Mouse (Mus musculus) ovary, postnatal 10 days (tissue): ENCODE data around the gene Ankrd45.
A peak's percentile ranks its signal among the peaks of the same experiment; 100 is the strongest.
"Not testable (repeated sequence)": the region's sequence is repeated elsewhere in the genome, so short reads cannot be mapped to it uniquely, and the experiment has no call there.

Source experiments
- DNase-seq: peaks from one replicate; pipeline ENCODE4 v3.0.0; 2022; ENCODE audit warnings: low spot score

Gene Ankrd45

GRCm38 (mm10) chr1:161142531-161143159 lies at the start of gene Ankrd45:
Gene Ankrd45, plus strand, starts transcription at chr1:161142691.
- no peak for DNase-seq

DNA sequence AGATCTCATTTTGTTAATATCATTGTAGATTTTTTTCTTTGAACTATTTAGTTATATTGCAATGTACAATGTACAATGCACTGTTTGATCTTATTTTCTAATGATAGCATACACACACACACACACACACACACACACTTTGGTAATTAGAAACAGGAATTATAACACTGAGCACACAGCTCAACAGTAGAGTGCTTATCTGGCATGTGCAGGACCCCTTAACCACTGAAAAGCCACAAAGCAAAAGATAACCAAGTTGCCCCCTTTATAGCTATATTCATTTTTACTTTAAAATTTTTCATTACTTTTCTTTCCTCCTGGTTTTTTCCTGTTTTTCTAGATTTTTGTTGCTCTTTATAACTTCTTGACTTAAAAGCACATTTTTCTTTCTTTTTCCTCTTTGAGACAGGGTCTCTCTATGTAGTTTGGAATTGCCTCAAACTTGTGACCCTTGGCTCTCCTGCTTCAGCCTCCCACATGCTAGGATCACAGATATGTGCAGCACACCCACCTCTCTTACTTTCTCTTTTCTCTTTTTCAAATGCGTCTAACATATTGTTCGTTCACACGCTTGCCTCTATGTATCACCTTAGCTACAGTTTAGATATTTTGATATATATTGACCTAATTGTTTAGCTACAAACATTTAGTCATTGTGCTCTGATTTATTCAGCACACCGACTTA lies 42.6 kb upstream of the Ankrd45 start:
- DNase-seq, result no peak

DNA sequence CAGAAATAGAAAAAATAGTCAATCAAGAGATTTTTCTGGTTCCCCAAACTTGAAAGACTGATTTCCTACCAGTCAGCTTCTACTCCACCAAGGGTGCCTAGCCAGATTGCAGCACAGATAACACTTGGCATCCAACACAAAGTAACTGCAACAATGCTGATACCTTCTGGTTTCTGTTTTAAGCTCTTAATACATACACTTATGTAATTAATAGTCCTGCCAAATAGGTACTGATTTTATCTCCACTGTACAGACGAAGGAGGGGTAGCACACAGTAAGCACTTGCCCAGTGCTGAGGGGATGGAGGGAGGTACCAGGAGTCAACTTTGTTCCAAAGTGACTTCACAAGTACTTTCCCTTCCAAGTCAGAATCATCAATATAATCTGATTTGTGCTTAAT lies 38.6 kb upstream of the Ankrd45 start:
- no peak for DNase-seq

- no peak for DNase-seq
Measured at GRCm38 (mm10) chr1:161109216-161109615, 33.3 kb upstream of the Ankrd45 start.

DNA sequence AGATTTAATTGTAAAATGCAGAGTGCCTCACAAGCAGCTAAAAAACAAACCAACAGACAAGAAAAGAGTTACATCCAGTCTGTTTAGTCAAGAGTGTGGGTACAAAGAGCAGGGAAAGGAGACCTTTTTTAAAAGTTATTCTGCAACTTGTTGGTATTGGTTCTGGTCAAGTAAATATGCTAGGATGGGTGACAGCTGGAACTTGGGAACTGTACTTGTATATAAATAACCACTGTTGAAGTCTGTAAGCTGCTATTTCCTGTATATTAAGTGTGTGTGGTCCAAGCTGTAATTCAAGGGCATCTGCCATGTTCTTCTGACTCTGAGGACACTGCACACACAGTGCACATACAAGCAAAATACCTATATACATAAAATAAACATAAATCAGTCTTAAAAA lies 27.9 kb upstream of the Ankrd45 start:
- DNase-seq, result no peak

DNA sequence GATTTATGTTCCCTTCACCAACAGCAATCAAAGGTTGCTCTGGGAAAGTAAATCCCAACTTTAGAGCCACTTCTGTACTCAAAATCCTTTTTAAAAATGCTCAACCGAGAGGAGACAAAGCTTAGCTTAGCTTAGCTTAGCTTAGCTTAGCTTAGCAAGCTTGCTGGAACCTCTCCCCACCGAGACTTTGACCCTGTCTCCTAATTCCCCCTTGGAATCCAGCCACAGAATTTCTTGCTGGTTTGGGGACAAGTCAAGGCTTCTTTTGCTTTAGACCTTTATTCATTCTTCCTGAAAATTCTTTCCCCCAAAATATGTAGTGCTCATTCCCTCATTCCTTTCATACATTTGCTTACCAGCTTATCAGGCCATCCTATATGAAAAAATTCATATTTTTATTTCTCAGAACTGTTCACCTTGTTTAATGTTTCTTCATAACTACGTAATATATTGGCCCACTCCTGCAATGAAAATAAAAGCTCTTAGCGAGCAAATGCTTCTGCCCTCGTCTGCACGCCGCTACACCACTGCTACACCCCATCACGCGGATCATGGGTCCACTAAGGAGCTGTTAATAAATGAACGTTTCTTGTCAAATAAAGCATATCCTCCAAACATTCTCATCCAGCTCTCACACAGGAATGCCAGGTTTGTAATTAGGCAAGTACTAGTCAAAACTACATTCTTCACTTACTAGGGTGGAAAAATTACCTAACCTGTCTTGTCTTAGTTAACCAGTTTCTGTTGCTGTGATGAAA lies 19.7 kb upstream of the Ankrd45 start:
- no peak for DNase-seq

DNA sequence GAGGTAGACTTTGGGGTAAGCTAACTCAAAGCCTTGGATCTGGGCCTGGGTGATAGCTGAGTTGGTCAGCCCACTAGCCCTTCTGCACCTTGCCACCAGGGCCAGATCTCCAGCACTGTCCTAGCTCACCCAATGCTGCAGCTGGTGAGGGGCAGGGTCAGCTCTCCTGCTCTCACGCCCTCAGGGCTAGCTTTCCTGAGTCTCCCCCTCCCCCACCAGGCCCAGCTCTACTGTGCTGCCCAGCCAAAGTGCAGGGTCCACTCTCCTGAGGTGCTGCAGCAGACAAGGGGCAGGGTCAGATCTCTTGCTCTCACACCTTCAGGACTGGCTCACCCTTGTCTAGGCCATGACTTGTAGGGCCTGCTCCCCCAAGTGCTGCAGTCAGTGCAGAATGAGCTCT lies 16.0 kb upstream of the Ankrd45 start:
- DNase-seq, result no peak

DNA sequence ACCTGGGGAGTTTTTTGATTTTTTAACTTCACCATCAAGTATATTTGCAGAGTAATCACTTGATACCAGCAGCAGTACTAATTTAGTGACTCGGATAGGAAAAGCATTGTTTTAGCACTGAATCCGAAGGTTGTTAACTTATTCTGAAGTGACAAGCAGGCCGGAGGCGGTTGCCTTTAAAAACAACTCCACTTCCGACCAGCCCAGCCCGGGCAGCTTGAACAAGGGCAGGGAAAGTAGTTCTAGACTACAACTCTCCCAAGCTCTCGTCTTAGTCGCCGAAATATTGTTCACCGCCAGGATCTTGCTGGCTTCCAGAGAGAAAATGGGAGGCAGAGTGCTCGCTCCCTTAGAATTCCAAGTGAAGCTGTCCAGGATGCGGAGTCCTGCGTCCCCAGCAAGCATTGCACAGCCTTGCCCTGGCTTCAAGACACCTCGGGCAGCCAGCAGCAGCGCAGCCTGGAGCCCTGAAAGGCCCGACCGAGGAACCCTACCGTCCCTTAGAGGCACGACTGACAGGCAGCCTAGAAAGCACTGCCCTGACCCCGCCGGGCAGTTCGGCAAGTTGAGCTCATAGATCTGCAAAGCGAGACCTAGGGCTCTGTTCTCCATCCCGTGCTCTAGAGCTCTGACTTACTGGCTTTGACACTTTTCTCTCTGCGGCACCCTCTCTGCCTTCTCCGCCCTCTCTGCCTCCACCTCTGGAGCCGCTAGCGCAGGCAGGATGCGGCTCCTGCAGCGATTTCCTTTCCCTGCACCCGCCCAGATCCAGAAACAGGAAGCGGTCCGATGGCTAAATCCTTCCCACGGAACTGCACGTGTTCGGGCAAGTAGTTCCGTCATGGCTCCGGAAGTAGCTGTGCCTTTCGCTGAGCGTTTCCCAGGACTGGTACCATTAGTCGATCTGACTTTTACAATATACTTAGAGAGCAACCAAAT lies 11.5 kb upstream of the Ankrd45 start, which contains the start of gene Klhl20:
Klhl20 (minus strand) TSS at position 786 of the 939 bp plus-strand sequence.
- DNase-seq, result peak; percentile 93

DNA sequence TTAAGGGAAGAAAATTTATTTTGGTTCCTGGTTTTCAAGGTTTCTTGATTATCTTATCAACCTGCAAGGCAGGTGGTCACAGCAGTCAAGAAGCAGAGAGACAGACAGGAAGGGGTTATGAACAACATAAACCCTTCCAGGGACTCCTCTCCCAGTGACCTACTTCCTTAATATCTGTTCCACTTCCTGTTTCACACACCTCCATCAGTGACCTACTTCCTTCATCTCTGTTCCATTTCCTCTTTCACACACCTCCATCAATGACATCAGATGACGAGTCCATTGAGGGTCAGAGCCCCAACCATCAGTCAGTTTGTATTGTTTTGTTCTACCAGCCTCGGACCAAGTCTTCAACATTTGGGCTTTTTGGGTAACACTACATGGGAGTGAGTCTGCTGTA lies 3.0 kb upstream of the Ankrd45 start:
- no peak for DNase-seq

- no peak for DNase-seq
Measured at GRCm38 (mm10) chr1:161140026-161140762, 2.3 kb upstream of the Ankrd45 start.

- DNase-seq, result no peak
Measured at GRCm38 (mm10) chr1:161143216-161143615, 725 bp downstream of the Ankrd45 start.

GRCm38 (mm10) chr1:161145611-161146010 lies 3.1 kb downstream of the Ankrd45 start:
- not testable (repeated sequence) for DNase-seq

DNA sequence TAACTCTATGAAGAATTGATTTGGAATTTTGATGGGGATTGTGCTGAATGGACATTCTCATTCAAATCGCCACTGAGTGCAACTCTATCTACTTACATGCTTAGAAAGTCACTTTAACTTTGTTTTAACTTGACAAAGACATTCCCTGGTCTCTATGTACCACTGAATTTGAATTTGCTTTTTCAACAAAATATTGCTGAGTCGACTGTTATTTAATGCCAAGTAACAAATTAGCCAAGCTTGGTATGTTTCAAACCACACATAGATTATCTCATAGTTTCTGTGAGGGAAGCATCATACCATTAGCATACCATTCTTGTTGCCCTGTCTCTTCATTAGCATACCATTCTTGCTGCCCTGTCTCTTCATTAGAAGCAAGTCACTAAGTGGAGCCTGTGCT lies 5.4 kb downstream of the Ankrd45 start:
- DNase-seq, result no peak

DNA sequence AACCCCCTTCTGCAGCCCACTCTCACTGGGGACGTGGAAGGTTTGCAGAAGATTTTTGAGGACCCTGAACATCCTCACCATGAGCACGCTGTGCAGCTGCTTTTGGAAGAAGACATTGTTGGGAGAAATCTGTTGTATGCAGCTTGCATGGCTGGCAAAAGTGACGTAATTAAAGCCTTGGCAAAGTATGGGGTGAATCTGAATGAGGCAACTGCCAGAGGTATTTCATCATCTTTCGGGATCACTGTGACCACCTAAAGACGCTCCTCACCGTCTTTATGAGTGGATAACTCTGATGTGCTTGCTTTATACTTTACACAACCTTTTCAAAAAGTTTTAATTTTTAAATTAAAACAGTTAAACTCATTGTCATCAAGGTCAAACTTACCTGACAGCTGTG lies 8.6 kb downstream of the Ankrd45 start:
- DNase-seq, result no peak

DNA sequence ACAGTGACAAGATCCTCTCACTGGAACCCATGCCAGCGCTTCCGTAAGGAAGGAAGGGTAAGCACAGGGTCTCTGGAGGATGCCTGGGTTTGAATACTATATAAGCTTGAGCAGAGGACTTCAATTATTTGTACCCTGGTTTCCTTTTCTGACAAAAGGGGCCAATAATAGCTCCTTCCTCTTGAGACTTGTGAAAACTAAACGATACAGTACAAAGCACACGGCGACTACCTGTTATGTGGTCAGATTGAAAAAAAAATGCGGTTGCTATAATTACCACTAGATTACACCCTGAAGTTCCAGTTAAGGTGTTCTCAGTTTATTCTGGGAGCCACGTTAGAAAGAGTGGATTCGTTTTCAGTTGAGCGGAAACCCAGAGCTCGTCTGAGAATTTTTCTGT lies 14.1 kb downstream of the Ankrd45 start:
- DNase-seq, result no peak

GRCm38 (mm10) chr1:161159214-161159613 lies 16.7 kb downstream of the Ankrd45 start, which contains the start of gene Tex50:
Gene Tex50, minus strand, starts transcription at chr1:161159314.
- DNase-seq, result no peak

DNA sequence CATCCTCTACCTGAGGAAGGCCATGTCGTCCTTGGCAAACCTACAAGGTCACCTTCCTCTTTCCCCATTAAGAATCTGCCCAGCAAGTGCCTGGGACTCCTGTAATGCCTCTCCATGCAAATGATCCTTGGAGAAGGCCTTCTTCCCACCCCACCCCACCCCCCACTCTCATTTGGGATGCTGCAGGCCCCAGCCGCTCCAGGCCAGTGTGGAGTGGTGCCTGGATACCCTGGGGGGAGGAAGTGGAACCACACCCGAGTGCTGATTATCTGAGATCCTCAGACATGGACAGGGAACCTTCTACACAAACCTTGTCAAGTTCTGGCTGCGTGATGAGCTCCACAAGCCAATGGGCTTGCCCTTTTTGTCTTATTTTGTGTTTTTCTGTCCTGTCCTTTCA lies 17.8 kb downstream of the Ankrd45 start:
- no peak for DNase-seq

- peak; percentile 18 for DNase-seq
Measured at GRCm38 (mm10) chr1:161170651-161171050, 28.2 kb downstream of the Ankrd45 start.

GRCm38 (mm10) chr1:161180674-161181073 lies 38.2 kb downstream of the Ankrd45 start:
- DNase-seq, result no peak

DNA sequence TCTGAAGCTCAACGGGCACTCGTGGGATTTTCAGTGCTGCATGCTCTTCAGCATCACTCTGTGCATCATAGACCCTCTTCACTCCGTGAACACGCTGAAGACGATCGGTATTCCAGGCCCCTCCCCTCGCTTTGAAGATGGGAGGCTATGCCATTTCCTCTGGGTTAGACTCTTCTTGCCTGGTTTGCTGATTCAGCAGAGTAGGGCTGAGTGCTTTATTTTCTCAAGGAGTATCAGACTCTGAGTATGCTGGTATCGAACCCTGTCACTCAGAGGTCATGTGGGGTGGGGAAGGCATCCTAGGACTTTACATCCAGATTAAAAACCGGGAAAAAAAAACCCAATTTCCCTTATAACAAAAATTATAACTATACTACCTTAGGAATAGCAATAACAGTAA lies 39.9 kb downstream of the Ankrd45 start:
- DNase-seq, result no peak

DNA sequence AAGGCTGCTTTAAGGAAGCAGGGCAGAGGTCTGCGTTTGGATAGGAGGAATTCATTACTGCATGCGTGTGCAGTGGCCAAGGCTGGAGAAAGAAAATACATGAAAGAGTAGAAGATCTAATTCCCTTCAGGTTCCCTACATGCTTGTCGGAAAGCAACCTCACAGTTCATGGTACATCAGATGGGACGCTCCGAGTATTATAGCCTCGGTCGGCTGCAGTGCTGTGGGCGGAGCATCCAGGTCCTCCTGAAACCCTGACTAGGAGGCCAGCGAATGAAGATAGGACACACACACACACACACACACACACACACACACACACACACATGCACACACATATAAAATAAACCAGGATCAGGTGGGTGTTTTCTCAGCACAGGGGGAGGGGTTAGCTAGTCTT lies 41.2 kb downstream of the Ankrd45 start:
- DNase-seq, result no peak
